Mouse (Mus musculus) B cell, adult 67 days (primary cell): Measurements from ENCODE around the gene Ccdc71. TPM values are rescaled to one million over a fixed set of nuclear protein-coding genes. Genes with fewer than 3 reads are reported as not detected.

Source experiments
- total RNA-seq, 2 experiments: library from RNA; stranded (reverse); gene quantifications; 4 replicates each; pipeline ENCODE4 v1.2.4; 2023

The Ccdc71 gene
- total RNA-seq: 10 to 100 TPM; 32.1 to 38.4 TPM

DNA sequence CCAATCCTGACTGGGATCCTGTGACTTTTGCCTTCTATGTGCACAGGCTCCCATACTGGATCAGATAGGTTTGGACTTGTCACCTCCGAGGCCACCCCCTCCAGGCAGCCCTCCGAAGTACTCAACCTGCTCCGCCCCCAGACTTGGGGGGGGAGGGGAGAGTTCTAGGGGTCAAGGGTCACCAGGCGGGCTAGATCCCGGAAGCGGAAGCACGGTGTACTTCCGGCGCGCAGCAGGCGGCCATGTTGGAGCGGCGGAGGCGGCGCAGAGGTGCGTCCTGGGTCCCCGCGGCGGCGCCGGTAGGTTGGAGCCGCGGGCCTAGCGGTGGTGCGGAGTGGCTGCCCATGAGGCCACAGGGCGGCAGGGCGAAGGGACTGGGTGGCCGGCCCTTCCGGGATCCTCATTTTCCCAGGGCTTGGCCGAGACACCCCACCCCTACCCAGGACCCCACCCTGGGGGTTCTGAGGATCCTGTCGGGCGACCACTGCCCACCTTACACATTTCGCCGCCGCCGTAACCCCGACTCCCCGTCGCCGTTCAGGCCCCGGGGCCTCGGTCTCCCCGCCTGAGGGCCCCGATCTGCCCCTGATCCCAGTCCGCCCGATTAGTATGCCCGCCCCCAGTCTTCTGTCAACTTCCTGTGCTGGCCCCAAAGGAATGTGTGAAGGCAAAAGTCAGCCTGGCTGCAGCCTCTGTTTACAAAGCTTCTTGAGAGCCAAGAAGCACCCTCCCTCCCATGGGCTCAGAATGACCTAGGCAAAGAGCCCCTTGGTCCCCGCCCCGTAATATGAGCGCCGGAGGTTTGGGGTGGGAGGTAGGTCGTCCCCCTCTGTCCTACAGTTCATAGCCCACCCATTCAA lies at the start of gene Ccdc71:
TSS of gene Ccdc71 (plus strand) at position 209 of the 860 bp plus-strand sequence.

DNA sequence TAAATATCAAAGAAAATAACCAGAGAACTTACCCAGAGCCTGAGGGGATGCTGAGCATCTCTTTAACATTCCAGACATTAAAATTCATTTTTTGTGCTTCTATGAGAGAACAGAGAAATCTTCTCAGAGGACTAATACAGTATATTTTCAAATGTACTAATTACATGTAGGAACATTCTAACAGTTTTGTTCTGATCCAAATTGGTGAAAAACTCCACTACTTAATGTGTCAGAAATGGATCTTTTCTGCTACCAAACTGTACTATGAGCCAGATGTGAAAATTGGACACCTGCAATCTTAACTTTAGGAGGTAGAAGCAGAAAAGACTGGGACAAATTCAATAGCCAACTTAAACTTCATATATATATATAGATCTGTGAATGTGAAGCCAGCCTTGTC lies 31.9 kb upstream of the Ccdc71 start, which contains the start of gene Ccdc36:
TSS of gene Ccdc36 (minus strand) at position 101 of the 400 bp plus-strand sequence.

DNA sequence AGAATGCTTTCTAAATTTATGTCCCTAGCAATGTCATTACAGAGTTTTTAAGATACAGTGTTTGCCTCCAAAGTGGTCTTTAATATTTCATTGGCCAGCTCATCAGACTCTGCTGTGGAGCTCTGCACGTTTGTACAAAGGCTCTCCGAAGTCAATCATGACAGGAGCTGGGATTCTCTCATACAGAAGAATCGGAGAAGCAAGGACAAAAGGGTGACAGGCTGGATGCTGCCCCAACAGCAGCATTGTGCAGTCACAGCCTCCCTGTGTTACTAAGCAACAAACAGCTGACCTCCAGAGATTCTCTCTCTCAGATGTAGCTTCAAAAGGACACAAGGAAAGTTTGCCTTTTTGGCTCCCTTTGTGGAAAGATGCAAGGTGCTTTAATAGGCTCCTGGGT lies 24.1 kb upstream of the Ccdc71 start, which contains the start of gene BC048562:
TSS of gene BC048562 (plus strand) at position 301 of the 400 bp plus-strand sequence.

DNA sequence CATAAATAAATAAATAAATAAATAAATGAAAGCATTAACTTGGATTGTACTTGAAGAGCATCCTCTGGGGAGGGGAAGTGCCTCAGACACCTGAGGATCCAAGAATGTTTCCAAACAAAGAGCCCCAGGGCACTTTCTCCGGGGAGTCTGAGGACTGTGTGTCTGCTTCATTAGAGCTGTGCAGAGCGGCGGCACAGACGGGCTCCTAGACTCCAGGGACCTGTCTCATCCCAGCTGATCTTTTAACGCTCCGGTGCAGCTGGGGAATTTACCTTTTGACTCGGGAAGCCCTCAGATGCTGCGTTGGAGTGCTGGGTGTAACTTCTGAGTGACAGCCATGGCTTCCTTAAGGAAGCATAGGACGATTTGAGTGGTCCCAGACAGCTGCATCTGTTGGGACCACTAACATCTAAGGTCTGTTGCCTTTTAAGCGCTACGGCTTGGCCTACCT lies 879 bp downstream of the Ccdc71 start, which contains the start of gene Klhdc8b:
TSS of gene Klhdc8b (minus strand) at position 401 of the 451 bp plus-strand sequence.

DNA sequence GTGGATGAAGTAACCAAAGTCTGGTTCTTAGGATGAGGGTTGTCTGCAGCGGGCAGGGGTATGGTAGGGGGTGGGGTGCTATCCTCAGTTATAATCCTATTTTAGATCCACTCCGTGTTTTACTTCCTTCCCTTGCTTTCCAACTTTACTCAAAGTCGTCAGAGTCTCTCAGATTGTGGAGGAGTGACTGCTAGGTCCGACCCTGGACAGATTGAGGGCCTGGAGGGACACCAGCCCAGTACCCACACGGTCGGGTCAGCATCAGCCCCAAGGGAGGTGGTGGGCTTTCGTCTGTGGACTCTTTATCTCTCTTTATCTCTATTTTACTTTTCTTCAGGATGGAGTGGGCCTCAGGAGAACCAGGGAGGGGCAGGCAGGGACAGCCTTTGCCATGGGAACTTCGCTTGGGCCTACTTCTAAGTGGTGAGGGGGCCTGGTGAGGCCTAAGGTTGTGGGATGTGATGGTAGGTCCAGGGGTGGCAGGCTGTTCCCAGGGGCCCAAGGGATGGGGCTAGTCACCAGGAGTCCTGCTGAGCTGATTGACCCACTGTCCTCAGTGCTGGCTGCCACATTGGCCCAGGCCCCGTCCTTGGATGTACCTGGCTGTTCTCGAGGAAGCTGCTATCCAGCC lies 19.5 kb downstream of the Ccdc71 start, which contains the start of gene Lamb2:
TSS of gene Lamb2 (plus strand) at position 16 of the 631 bp plus-strand sequence.

DNA sequence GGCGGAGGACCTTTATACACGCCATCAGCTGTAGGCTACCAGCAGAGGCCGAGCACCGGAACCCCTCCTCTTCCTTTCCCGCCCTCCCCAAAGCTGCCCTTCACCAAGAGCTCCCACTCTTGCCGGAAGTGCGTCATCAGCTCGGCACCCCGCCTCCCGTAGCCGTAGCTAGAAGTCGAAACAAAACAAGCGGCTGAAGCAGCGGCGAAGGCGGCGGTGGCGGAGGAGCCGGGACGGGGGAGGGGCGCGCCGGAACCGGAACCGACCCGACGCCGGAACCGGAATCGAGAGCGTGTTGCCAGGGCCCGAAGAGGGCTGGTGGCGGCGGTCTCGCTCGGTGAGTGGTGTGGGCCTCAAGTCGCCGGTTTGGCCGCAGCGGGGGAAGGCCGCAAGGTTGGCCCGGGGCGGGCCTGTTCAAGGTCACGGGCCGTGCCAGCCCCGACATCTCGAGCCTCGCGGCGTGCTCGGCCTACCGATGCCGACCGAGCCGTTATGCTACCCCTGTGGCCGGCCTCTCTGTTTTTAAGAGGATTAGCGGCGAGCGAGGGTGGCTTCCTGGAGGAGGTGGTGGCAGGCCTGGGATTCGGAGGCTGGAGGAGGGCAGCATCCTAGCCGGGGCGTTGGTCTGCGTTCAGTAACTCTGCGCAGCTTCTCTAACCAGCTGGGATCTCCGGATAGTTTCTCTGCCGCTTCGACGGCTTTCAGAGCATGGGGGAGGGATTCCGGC lies 30.4 kb downstream of the Ccdc71 start, which contains the start of gene Usp19:
TSS of gene Usp19 (plus strand) at position 44 of the 727 bp plus-strand sequence.

DNA sequence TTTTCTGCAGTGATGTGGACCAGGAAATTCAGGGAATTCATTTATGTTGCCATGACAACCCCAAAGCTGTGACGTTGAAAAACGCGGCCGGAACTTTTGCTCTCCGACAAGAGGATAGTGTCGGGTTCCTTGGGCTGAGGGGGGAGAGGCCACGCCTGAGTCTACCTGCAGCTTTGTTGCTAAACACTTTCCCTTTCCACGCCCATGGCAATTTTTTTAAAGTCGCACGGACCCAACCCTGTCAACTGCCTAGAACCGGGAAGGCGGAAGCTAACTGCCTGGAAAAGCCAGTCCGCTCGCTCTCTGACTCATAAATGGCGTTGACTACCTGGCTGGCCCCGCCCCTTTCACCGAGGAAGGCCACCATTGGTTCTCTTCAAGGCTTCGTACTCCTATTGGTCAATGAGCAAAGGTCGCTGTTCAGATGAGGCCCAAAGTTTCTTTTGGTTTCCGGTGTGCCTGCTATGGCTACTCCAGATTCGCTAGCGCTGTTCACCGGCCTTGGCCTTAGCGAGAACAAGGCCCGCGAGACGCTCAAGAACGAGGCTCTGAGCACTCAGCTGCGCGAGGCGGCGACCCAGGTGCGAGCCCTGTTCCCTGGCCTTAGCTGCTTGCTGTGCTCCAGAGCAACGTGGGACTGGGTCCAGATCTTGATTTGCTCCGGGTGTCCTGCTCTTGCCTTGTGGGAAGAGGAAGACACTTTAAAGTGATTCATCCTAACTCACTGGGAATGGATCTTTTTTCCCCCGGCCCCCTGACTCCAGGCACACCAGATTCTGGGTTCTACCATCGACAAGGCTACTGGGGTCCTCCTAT lies 47.5 kb downstream of the Ccdc71 start, which contains the start of gene Qars:
TSS of gene Qars (plus strand) at position 88 of the 816 bp plus-strand sequence.

Other genes starting within 250 kb of the Ccdc71 start
- 10 to 100 TPM; 27.1 to 28.0 TPM for gene Dag1, start 196.6 kb upstream of the Ccdc71 start, total RNA-seq
- 10 to 100 TPM; 12.1 to 14.2 TPM for gene Nicn1, start 170.1 kb upstream of the Ccdc71 start, total RNA-seq
- gene Amt, start 163.7 kb upstream of the Ccdc71 start, total RNA-seq: 1 to 10 TPM; 3.9 to 4.1 TPM
- 100 to 1,000 TPM; 448 to 467 TPM for gene Rhoa, start 154.4 kb upstream of the Ccdc71 start, total RNA-seq
- 10 to 100 TPM in 1 of 2 experiments, 1 to 10 TPM in 1; 9.3 to 13.8 TPM for gene Tcta, start 154.4 kb upstream of the Ccdc71 start, total RNA-seq
- gene Gpx1, start 121.6 kb upstream of the Ccdc71 start, total RNA-seq: 100 to 1,000 TPM; 346 to 355 TPM
- 100 to 1,000 TPM; 185 to 198 TPM for gene Usp4, start 112.7 kb upstream of the Ccdc71 start, total RNA-seq
- 1 to 10 TPM; 5.7 to 7.3 TPM for gene 1700102P08Rik, start 67.7 kb upstream of the Ccdc71 start, total RNA-seq
- not detected for gene Ccdc36, start 32.0 kb upstream of the Ccdc71 start, total RNA-seq
- not detected for gene BC048562, start 24.0 kb upstream of the Ccdc71 start, total RNA-seq
- 1 to 10 TPM; 1.8 to 4.3 TPM for gene Klhdc8b, start 1.1 kb downstream of the Ccdc71 start, total RNA-seq
- gene Lamb2, start 19.2 kb downstream of the Ccdc71 start, total RNA-seq: under 1 TPM; 0.75 to 0.89 TPM
- gene Usp19, start 30.1 kb downstream of the Ccdc71 start, total RNA-seq: 100 to 1,000 TPM; 278 to 324 TPM
- 100 to 1,000 TPM; 215 TPM for gene Qars, start 47.2 kb downstream of the Ccdc71 start, total RNA-seq
- gene Qrich1, start 56.3 kb downstream of the Ccdc71 start, total RNA-seq: 100 to 1,000 TPM; 219 to 230 TPM
- gene Impdh2, start 99.8 kb downstream of the Ccdc71 start, total RNA-seq: 100 to 1,000 TPM; 197 to 211 TPM
- gene Ndufaf3, start 106.9 kb downstream of the Ccdc71 start, total RNA-seq: 10 to 100 TPM; 31.6 to 37.6 TPM
- gene Dalrd3, start 109.4 kb downstream of the Ccdc71 start, total RNA-seq: 100 to 1,000 TPM in 1 of 2 experiments, 10 to 100 TPM in 1; 93.3 to 117 TPM
- 10 to 100 TPM; 42.2 to 42.9 TPM for gene Wdr6, start 118.2 kb downstream of the Ccdc71 start, total RNA-seq
- 1 to 10 TPM; 3.0 to 6.8 TPM for gene P4htm, start 137.1 kb downstream of the Ccdc71 start, total RNA-seq
- 100 to 1,000 TPM; 135 to 144 TPM for gene Arih2, start 188.9 kb downstream of the Ccdc71 start, total RNA-seq
- gene Slc25a20, start 201.6 kb downstream of the Ccdc71 start, total RNA-seq: 10 to 100 TPM; 17.3 to 20.1 TPM
- gene Prkar2a, start 228.8 kb downstream of the Ccdc71 start, total RNA-seq: 10 to 100 TPM; 12.1 to 12.7 TPM